Mouse (Mus musculus) frontal cortex, postnatal 36 days (tissue): ENCODE data around the gene Rassf7.

Experiments
- DNase-seq, 2 experiments: peaks; one replicate each; pipeline ENCODE4 v3.0.0; 2022; ENCODE audit warnings: low spot score in 2 of 2

The Rassf7 gene

GRCm38 (mm10) chr7:141215101-141215879, at the start of gene Rassf7:
TSS of gene Rassf7 (plus strand) at chr7:141215860.
- peak; percentile 61 to 72 for DNase-seq

- no peak for DNase-seq
These were observed 47.7 kb upstream of the Rassf7 start for GRCm38 (mm10) chr7:141167901-141168517.

GRCm38 (mm10) chr7:141168518-141168953, 47.1 kb upstream of the Rassf7 start:
- peak; percentile 55 to 68 for DNase-seq

- DNase-seq: no peak
These were observed 46.4 kb upstream of the Rassf7 start for GRCm38 (mm10) chr7:141169300-141169699.

- DNase-seq: no peak
These were observed 45.8 kb upstream of the Rassf7 start for GRCm38 (mm10) chr7:141169866-141170265.

- DNase-seq: peak; percentile 93 to 94
These were observed 43.3 kb upstream of the Rassf7 start, which contains the start of gene Rnh1 for GRCm38 (mm10) chr7:141172116-141173006. TSS of gene Rnh1 (minus strand) at chr7:141172857.

- DNase-seq: no peak
These were observed 42.3 kb upstream of the Rassf7 start for GRCm38 (mm10) chr7:141173323-141173850.

GRCm38 (mm10) chr7:141175068-141175467, 40.6 kb upstream of the Rassf7 start:
- no peak for DNase-seq

- peak; percentile 84 to 91 for DNase-seq
These were observed 39.5 kb upstream of the Rassf7 start for GRCm38 (mm10) chr7:141176173-141176572.

- no peak for DNase-seq
These were observed 27.5 kb upstream of the Rassf7 start for GRCm38 (mm10) chr7:141188194-141188593.

GRCm38 (mm10) chr7:141188733-141189132, 26.9 kb upstream of the Rassf7 start:
- DNase-seq: no peak

- DNase-seq: no peak
These were observed 25.4 kb upstream of the Rassf7 start for GRCm38 (mm10) chr7:141190220-141190619.

- DNase-seq: no peak
These were observed 24.6 kb upstream of the Rassf7 start for GRCm38 (mm10) chr7:141191036-141191435.

GRCm38 (mm10) chr7:141191796-141192685, 23.6 kb upstream of the Rassf7 start:
- DNase-seq: no peak

GRCm38 (mm10) chr7:141192776-141193347, 22.8 kb upstream of the Rassf7 start:
- no peak for DNase-seq

- peak; percentile 34 to 42 for DNase-seq
These were observed 22.3 kb upstream of the Rassf7 start for GRCm38 (mm10) chr7:141193348-141193856.

- peak; percentile 97 for DNase-seq
These were observed 21.7 kb upstream of the Rassf7 start, which contains the start of the genes Hras and Lrrc56 for GRCm38 (mm10) chr7:141193948-141194347. TSS of gene Hras (minus strand) at chr7:141194005. TSS of gene Lrrc56 (plus strand) at chr7:141194157.

- DNase-seq: no peak
These were observed 21.3 kb upstream of the Rassf7 start for GRCm38 (mm10) chr7:141194409-141194808.

GRCm38 (mm10) chr7:141194830-141195229, 20.8 kb upstream of the Rassf7 start:
- DNase-seq: peak; percentile 73 to 89

GRCm38 (mm10) chr7:141195754-141196153, 19.9 kb upstream of the Rassf7 start:
- no peak for DNase-seq
